Mouse (Mus musculus) cortical plate, adult 2 months (tissue): ENCODE measurements at regions not wholly inside any gene's neighbourhood (a gene's known extent, or its start where the extent isn't known, plus 50 kb on each side); places are given as distances from the start of the nearest gene placed in this dataset.

Source experiments
- H3K27ac ChIP-seq: fragments of 200-500 bp; 2 replicates; pipeline ENCODE4 v1.5.1; 2012; ENCODE audit warnings: low read length, control low read depth, inconsistent platforms; ENCODE audit not compliant: insufficient read depth
- H3K4me1 ChIP-seq: fragments of 200-500 bp; 2 replicates; pipeline ENCODE4 v1.6.1; 2011; ENCODE audit warnings: low read length; ENCODE audit not compliant: control insufficient read depth, insufficient read depth
- H3K4me3 ChIP-seq: fragments of 200-500 bp; 2 replicates; pipeline ENCODE4 v1.5.1; 2011; ENCODE audit warnings: mild to moderate bottlenecking, low read length, control low read depth; ENCODE audit not compliant: insufficient read depth
- CTCF ChIP-seq: fragments of 200-500 bp; IDR thresholded peaks from 2 replicates; pipeline ENCODE4 v1.5.1; 2011; ENCODE audit warnings: mild to moderate bottlenecking, control low read depth, low read length; ENCODE audit not compliant: insufficient read depth; ENCODE audit errors: extremely low read depth
- POLR2A ChIP-seq: fragments of 200-500 bp; IDR thresholded peaks from 2 replicates; pipeline ENCODE4 v1.6.1; 2011; ENCODE audit warnings: mild to moderate bottlenecking, low read length, control low read depth; ENCODE audit not compliant: insufficient read depth; ENCODE audit errors: extremely low read depth

DNA sequence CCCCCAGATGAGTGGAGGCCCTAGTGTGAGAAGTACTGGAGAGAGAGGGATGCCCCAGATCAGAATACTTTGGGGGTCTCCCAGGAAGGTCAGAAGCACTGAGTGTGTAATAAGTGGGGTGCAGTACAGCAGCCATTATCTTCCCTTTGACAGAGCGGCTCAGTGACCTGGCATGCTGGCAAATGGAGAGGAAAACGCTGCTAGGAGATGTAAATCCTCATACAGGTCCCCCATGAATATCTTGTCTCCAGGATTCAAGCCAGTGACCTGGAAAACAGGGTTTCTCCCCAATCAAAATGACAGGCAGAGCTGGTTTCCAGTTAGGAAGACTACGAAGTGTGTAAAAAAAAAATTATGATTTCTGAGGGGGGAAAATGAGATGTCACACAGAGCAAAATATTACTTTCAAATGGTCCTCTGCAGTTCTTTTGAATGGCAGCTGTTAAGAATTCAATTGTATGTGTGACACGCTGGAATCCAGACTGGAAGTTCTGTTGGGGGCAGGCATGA is 299.0 kb upstream of the Itga1 start:
- H3K27ac ChIP-seq = no peak overlapping the region
- H3K4me3 ChIP-seq = no peak overlapping the region
- no peak for TF ChIP-seq POLR2A
- TF ChIP-seq CTCF = no peak
- no peaks in the 10 kb centered on the region for H3K4me1 ChIP-seq

DNA sequence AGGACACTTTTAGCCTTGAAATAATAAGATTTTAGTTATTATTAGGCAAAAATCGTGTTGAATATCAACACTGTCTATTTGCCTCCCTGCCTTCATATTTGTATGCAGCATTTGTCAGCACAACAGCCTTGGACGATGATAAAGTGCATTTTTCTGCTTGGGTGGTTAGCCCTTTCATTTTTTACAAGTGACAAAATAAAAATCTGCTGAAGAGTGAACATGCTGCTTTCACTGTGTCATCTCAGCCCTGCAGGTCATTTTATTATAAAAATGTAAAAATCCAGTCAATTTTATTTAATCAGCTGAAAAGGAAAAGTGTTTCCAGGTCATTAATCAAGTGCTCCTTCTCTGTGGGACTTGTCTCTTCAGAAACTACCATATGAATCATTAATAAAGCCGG is 277.9 kb upstream of the Itga1 start:
- no peak overlapping the region for H3K27ac ChIP-seq
- no peak overlapping the region for H3K4me3 ChIP-seq
- no peaks in the 10 kb centered on the region for H3K4me1 ChIP-seq
- TF ChIP-seq CTCF (no peak), POLR2A (no peak)

DNA sequence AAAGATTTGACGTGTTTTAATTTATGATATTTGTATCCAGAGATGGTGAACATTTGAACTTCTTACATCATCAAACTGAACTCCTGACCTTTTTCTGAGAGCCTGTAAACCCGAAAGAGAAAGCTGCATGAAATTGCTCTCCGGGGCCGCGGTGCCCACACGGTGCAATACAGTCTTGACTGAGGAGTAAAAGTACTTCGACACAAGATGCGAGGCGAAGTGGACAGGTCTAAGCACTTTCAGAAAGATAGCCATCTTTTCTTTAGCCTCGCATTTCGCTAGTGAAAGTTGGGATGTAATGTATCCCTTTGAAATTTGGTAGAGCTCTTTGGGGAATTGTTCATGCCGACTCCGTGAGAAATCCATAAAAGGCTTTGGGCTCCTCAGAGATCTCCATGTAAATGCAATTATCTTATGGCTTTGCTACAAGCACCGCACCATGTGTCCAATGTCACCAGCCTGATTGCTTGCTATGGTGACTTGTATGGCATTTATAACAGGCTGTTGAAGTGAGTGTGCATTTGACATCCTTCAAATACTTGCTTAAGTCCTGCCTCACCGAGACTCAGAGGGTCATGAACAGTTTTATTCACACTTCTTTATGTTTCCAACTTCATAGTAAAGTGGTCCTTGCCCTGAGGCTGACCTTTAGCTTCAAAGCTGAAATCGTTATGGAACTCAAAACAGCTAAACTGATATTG is 274.6 kb upstream of the Itga1 start:
- no peak for TF ChIP-seq POLR2A
- no peak overlapping the region for H3K27ac ChIP-seq

DNA sequence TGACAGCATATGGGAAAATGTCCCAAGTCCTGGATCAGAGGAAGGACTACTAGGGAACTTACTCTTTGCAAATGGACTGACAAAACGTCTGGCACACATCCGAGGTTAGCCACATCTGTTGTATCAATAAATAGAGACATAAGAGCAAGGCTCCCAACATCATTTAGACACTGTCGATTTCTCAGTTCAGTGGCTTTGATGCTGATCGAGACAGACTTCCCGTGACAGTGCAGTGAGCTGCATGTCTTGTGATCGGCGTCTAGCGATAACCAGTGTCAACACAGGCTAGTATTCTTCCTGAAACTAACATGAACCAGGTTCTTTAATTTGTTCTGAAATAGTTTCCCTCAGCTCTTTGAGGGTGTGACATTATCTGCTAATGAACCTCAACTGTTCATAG is 259.7 kb upstream of the Itga1 start:
- Histone ChIP-seq H3K4me1 (no peaks in the 10 kb centered on the region), H3K4me3 (no peak overlapping the region), H3K27ac (no peak overlapping the region)
- no peak for TF ChIP-seq CTCF
- TF ChIP-seq POLR2A = no peak

More for the DNA sequence above, 274.6 kb upstream of the Itga1 start:
- Histone ChIP-seq H3K4me3 (no peak overlapping the region), H3K4me1 (no peaks in the 10 kb centered on the region)

DNA sequence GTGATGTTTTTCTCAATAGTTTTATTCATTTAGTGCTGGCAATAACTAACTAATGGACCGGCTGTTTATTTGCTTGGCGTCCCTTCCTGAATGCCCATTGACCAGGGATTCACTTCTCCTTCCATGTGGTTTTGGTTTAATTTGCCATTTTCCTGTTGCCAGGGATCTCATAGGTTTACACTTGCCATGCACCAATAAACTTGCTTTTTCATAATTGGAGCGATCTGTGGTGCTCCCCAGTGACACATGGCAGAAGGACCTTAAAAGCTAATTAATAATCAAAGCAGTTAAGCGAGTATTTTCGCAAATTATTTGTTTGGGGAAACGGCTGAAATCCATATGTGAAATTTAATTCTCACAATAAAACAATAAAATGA is 245.2 kb upstream of the Itga1 start:
- TF ChIP-seq POLR2A (no peak), CTCF (no peak)
- Histone ChIP-seq H3K4me3 (no peak overlapping the region; the same call in 1 of the 2 replicates), H3K27ac (no peak overlapping the region), H3K4me1 (no peaks in the 10 kb centered on the region)

DNA sequence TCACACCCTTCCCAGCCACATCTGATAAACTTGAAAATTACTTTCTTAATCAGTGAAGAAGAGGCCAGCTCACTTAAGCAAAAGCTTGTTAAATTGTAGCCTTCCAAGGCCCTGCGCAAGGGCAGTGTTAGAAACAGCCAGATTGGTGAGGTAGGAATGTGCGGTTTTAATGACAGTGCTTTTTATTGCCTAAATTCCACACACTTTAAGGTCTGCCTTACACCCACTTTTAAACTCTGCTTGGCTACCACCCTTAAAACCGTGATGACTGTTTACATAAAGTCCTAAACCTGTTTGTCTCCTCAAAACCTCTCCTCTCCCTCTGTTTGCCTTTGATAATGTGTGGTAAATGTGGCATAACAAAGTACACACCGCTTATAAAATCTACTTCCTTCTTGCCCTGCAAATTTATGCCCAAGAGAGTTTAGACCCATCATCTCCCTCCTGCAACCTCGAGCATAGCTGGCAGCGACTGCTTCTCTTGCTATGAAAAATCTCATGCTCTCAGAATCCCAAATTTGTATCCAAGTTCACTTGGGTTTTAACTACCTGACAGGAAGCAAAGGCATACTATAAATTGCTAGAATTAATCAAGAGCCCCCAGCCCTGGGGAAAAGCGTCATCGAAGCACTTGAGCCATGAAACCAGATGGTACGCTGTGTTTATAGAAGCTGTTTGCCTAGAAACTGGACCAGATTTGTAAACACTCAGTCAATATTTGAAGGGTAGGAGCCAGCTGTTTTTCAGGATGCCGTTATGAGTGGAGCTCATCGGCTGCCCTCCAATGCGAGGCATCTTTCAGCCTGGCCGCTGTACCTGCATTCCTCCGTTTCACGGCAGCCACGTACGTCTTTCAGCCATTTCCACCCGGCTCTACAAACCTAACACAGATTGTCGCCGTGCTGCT is 244.6 kb upstream of the Itga1 start:
- Histone ChIP-seq H3K27ac (no peak overlapping the region), H3K4me3 (no peak overlapping the region; the same call in 1 of the 2 replicates), H3K4me1 (no peaks in the 10 kb centered on the region)
- TF ChIP-seq CTCF (no peak), POLR2A (no peak)

DNA sequence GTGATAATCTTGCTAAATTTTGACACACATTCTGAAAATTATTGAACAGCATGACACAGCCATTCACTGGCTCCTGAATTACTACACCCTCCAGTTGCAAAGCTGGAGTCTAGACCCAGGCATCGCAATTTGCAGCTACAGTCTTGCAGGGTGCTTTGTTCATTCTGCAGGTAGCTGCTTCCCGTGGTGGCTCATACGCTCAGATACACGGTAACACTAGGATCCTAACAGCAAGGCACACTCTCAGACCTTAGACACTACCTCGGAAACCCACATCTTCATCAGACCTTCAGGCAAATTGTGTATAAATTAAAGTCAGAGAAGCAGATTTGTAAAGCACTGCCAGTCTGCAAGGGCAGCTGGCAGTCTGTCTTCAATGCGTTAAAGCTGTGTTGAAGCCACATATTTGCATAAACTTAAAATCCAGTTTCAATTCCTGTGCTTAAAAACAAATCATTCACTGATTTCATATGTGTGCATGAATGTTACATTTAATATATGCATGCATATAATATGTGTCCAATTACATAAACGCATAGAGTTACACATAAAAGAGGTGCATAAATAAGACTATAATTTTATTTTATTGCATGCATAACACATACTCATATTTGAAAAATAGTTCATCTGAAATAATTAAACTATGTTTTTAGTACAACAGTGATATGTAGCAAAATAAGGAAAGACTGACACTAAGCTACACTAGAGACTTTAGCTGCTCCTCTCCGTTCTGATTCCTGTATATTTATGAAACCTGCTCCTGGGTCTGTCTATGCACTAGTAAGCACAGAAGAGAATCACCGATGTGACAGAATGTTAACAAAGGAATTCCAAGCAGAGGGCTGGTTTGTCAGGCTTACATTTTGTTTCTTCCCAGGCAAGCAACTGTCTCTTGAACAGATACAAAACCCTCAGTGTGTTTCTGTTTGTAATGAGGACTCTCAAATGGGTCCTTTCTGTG is 227.5 kb upstream of the Itga1 start:
- Histone ChIP-seq H3K4me1 (no peaks in the 10 kb centered on the region), H3K27ac (no peak overlapping the region), H3K4me3 (no peak overlapping the region)
- TF ChIP-seq POLR2A (no peak), CTCF (no peak)

DNA sequence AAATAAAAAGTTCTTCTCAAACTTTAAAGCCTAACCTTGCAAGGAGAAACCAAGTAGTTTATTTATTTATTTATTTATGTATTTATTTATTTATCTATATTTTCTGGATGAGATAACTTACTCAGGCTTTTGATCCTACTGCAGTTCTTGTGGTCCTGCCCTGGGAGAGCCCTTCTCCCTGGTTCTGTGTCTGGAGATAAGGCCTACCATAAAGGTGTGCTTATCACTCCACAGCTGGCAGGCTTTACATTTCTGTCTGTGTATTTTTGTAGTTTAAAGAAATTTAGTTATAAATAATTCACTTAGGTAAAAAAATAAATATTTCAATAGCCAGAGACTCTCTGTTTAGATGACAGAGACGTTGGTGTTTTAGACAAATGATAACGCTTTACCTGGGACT is 224.5 kb upstream of the Itga1 start:
- TF ChIP-seq CTCF = no peak
- TF ChIP-seq POLR2A = no peak
- H3K27ac ChIP-seq = no peak overlapping the region
- no peak overlapping the region for H3K4me3 ChIP-seq
- no peaks in the 10 kb centered on the region for H3K4me1 ChIP-seq

DNA sequence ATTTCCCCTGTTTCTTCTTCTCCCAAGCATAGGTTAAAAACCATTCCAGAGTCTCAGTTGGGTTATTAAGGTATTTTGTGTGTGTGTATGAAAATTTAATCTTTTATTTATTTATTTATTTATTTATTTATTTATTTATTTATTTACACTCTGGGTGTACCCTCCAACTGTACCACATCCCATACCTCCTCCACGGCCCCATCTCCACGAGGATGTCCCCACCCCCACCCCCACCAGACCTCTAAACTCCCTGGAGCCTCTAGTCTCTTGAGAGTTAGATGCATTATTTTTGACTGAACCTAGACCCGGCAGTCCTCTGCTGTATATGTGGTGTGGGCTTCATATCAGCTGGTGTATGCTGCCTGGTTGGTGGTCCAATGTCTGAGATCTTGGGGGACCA is 214.9 kb upstream of the Itga1 start:
- H3K4me3 ChIP-seq = no peak overlapping the region
- no peak overlapping the region for H3K27ac ChIP-seq
- no peaks in the 10 kb centered on the region for H3K4me1 ChIP-seq
- TF ChIP-seq POLR2A (no peak), CTCF (no peak)

DNA sequence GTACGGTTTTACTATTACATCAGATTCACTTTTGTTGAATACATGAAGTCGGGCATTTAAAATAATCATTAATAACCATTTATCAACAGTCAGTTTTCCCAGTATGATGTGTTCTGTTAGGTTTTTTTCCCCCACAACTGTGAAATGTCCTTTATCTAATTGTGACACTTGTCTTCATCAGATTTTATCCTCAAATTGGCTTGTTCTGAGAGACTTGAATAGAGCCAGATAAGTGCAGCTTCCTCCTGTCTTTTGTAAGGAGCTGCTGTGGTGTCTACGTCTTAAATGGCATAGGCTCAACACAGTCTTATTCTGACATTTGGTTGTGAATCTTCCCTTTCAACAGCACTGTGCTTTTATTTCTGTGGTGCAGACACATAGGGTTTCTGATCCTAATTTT is 206.8 kb upstream of the Itga1 start:
- no peaks in the 10 kb centered on the region for H3K4me1 ChIP-seq
- TF ChIP-seq POLR2A (no peak), CTCF (no peak)

More for the DNA sequence above, 206.8 kb upstream of the Itga1 start:
- H3K27ac ChIP-seq = no peak overlapping the region
- no peak overlapping the region for H3K4me3 ChIP-seq
